Mouse (Mus musculus) neural tube, embryonic 11.5 days (tissue): ENCODE results near the gene Plxdc1. TPM values are rescaled to one million over a fixed set of nuclear protein-coding genes. Genes with fewer than 3 reads are reported as not detected.

Experiments
- ATAC-seq: fragments of 200-750 bp; cut with Nextera tagmentation; 2 replicates; pipeline ENCODE4 v1.8.0; 2017; ENCODE audit warnings: moderate number of reproducible peaks, mild to moderate bottlenecking, moderate TSS enrichment, moderate library complexity; ENCODE audit not compliant: insufficient read depth, low FRiP score, low TSS enrichment
- DNase-seq: peaks from one replicate; pipeline ENCODE4 v3.0.0-alpha.2; 2015; ENCODE audit warnings: low spot score
- H3K27ac ChIP-seq: fragments of 300-500 bp; sonication (generic); 2 replicates; pipeline ENCODE4 v1.5.1; 2014; ENCODE audit warnings: low read depth, mild to moderate bottlenecking, low read length
- H3K27me3 ChIP-seq: fragments of 300-500 bp; sonication (generic); 2 replicates; pipeline ENCODE4 v1.6.1; 2014; ENCODE audit warnings: mild to moderate bottlenecking, low read length, mixed read lengths; ENCODE audit not compliant: control insufficient read depth, insufficient read depth
- H3K36me3 ChIP-seq: fragments of 300-500 bp; sonication (generic); 2 replicates; pipeline ENCODE4 v1.6.1; 2014; ENCODE audit warnings: mild to moderate bottlenecking, low read length, moderate library complexity, mixed read lengths; ENCODE audit not compliant: control insufficient read depth, insufficient read depth
- H3K4me1 ChIP-seq: fragments of 300-500 bp; sonication (generic); 2 replicates; pipeline ENCODE4 v1.6.1; 2014; ENCODE audit warnings: low read length, mixed read lengths; ENCODE audit not compliant: control insufficient read depth, insufficient read depth
- H3K4me2 ChIP-seq: fragments of 300-500 bp; sonication (generic); 2 replicates; pipeline ENCODE4 v1.6.1; 2014; ENCODE audit warnings: low read depth, mild to moderate bottlenecking, moderate library complexity
- H3K4me3 ChIP-seq: fragments of 300-500 bp; sonication (generic); 2 replicates; pipeline ENCODE4 v1.5.1; 2014; ENCODE audit warnings: low read depth, low read length
- H3K9ac ChIP-seq: fragments of 300-500 bp; sonication (generic); 2 replicates; pipeline ENCODE4 v1.6.1; 2014; ENCODE audit warnings: mild to moderate bottlenecking, low read length
- H3K9me3 ChIP-seq: fragments of 300-500 bp; sonication (generic); 2 replicates; pipeline ENCODE4 v1.6.1; 2016; ENCODE audit warnings: low read length; ENCODE audit not compliant: control insufficient read depth
- WGBS: fragments of 180-500 bp; shearing (Covaris S2); extraction: QIAGEN DNeasy Blood & Tissue Kit; methylation state at CpG from one replicate; pipeline ENCODE4 v1.1.7; 2014; 5-methylcytosine and 5-hydroxymethylcytosine counted together
- polyA plus RNA-seq: library from polyadenylated mRNA; unstranded; fragments of >200 nt; fragmentation: Nextera tagmentation; extraction: Ambion mirVana; gene quantifications from 2 replicates; pipeline ENCODE4 v1.2.1, GENCODE M21; 2014

Plxdc1 gene
- polyA plus RNA-seq, 1 experiment from 2014 or later, result not detected

- DNase-seq, result no peak
- H3K4me2 ChIP-seq, result no peak overlapping the region
- 94% methylated on average over 11 of the region's 11 CpGs for WGBS
- no peak for ATAC-seq
- H3K4me1 ChIP-seq, result no peaks in the 10 kb centered on the region
- no peaks in the 10 kb centered on the region for H3K36me3 ChIP-seq
- no peak overlapping the region for H3K27ac ChIP-seq
- no peaks in the 10 kb centered on the region for H3K27me3 ChIP-seq
- H3K4me3 ChIP-seq, result no peak overlapping the region
- no peaks in the 10 kb centered on the region for H3K9me3 ChIP-seq
- H3K9ac ChIP-seq, result no peak overlapping the region
These were observed 77.5 kb downstream of the Plxdc1 start for GRCm38 (mm10) chr11:97908634-97909348.

GRCm38 (mm10) chr11:97907935-97908334 lies 78.3 kb downstream of the Plxdc1 start:
- Histone ChIP-seq H3K4me1 (no peaks in the 10 kb centered on the region), H3K27me3 (no peaks in the 10 kb centered on the region), H3K36me3 (no peaks in the 10 kb centered on the region), H3K9ac (no peak overlapping the region), H3K4me2 (no peak overlapping the region), H3K4me3 (no peak overlapping the region), H3K27ac (no peak overlapping the region), H3K9me3 (no peaks in the 10 kb centered on the region)
- DNase-seq (no peak), ATAC-seq (no peak)
- WGBS, result 96% methylated on average over 5 of the region's 5 CpGs

DNA sequence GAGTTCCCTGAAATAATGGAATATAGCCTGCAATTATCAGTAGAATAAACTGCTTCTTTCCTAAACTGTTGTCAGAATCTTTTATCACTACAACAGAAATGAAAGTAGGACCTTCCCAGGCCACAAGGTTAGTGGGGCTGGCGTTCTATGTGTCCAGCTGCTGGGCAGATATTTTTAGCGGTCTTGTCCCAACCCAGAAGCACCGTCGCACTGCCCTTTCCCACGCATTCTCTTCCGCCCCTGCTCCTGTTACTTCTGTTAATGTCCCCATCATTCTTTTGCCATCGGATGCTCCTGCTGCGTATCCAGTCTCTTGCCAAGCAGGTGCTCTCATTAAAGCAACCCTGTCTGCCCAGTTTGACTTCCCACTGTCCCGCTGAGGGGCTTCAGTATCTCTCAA lies 79.3 kb downstream of the Plxdc1 start:
- Histone ChIP-seq H3K4me1 (no peaks in the 10 kb centered on the region), H3K27ac (no peak overlapping the region), H3K4me3 (no peak overlapping the region), H3K9ac (no peak overlapping the region), H3K27me3 (no peaks in the 10 kb centered on the region), H3K36me3 (no peaks in the 10 kb centered on the region), H3K9me3 (no peaks in the 10 kb centered on the region), H3K4me2 (no peak overlapping the region)
- ATAC-seq (no peak), DNase-seq (no peak)
- 89% methylated on average over 9 of the region's 9 CpGs for WGBS

DNA sequence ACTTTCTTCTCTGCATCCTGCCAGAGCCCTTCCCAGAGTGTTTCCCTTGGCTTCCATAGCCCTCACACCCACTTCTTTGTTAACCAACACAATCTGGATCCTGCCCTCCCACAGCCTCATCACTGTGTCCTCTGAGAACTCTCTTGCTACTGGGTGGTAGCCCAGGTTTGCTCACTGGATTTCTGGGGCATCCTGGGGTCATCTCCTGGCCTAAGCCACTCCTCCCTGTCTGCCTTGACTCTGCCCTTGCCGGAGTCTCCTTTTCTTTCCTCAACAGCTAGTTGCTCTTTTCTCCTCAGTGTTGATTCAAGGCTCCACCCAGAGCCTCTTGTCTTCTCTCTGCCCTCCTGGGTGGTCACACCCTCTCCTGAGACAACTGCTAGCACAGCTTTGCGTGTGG lies 80.3 kb downstream of the Plxdc1 start:
- no peaks in the 10 kb centered on the region for H3K27me3 ChIP-seq
- DNase-seq, result no peak
- no peak overlapping the region for H3K4me2 ChIP-seq
- H3K9ac ChIP-seq, result no peak overlapping the region
- WGBS, result 68% methylated on average over 2 of the region's 2 CpGs
- H3K9me3 ChIP-seq, result no peaks in the 10 kb centered on the region
- no peaks in the 10 kb centered on the region for H3K36me3 ChIP-seq
- no peaks in the 10 kb centered on the region for H3K4me1 ChIP-seq
- no peak overlapping the region for H3K27ac ChIP-seq
- no peak for ATAC-seq
- H3K4me3 ChIP-seq, result no peak overlapping the region

- Histone ChIP-seq H3K27me3 (no peaks in the 10 kb centered on the region), H3K4me3 (no peak overlapping the region), H3K27ac (no peak overlapping the region), H3K4me2 (no peak overlapping the region), H3K9ac (no peak overlapping the region), H3K4me1 (no peaks in the 10 kb centered on the region), H3K36me3 (no peaks in the 10 kb centered on the region), H3K9me3 (no peaks in the 10 kb centered on the region)
- 89% methylated on average over 2 of the region's 2 CpGs for WGBS
- no peak for ATAC-seq
- no peak for DNase-seq
These were observed 80.7 kb downstream of the Plxdc1 start for GRCm38 (mm10) chr11:97905540-97905939.

DNA sequence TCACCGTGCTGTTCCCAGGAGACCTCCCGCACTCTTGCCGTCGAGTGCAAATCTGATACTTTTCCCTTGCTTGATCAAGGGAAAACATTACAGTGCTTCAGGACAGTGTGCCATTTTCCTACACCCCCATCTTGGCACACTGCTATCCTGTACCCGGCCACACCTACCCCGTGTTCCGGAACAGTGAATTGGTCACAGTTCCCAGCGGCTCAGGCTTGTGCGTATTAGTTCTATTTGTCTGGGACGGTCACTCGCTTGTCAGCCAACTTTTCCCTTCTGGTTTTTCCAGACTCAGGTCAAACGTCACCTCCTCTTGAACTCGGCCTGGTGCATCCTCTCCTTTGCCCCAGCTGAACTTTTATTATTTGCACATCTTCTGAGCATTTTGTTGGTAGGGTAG lies 81.4 kb downstream of the Plxdc1 start:
- H3K4me2 ChIP-seq, result no peak overlapping the region
- no peaks in the 10 kb centered on the region for H3K9me3 ChIP-seq
- no peak overlapping the region for H3K4me3 ChIP-seq
- ATAC-seq (no peak), DNase-seq (no peak)
- H3K9ac ChIP-seq, result no peak overlapping the region
- WGBS, result 92% methylated on average over 13 of the region's 13 CpGs
- no peaks in the 10 kb centered on the region for H3K4me1 ChIP-seq
- H3K27ac ChIP-seq, result no peak overlapping the region
- no peaks in the 10 kb centered on the region for H3K27me3 ChIP-seq
- no peaks in the 10 kb centered on the region for H3K36me3 ChIP-seq

DNA sequence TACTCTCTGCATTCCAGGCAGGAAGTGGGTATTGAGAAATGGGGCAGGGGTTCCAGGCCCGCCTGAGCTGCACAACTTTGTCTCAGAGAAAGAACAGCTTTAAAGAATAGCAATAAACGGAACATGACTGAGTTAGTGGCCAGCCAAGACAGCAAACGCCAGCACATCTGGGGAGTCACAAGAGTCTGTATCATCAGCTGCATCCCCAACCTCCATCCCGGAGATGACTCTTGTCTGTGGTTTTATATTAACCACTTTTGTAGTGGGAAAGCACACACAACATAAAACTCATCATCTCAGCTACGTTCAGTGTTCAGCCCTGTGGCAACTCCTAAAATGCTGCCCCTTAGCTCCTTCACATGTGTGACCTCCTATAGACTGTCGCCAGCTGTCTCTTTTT lies 84.4 kb downstream of the Plxdc1 start:
- Histone ChIP-seq H3K4me3 (no peak overlapping the region), H3K9ac (no peak overlapping the region), H3K4me2 (no peak overlapping the region), H3K27me3 (no peaks in the 10 kb centered on the region), H3K36me3 (no peaks in the 10 kb centered on the region), H3K4me1 (no peaks in the 10 kb centered on the region), H3K9me3 (no peaks in the 10 kb centered on the region), H3K27ac (no peak overlapping the region)
- WGBS, result 82% methylated on average over 6 of the region's 6 CpGs
- ATAC-seq (no peak), DNase-seq (no peak)

- H3K9me3 ChIP-seq, result no peaks in the 10 kb centered on the region
- H3K4me2 ChIP-seq, result no peak overlapping the region
- 4% methylated on average over 2 of the region's 2 CpGs for WGBS
- H3K27me3 ChIP-seq, result no peaks in the 10 kb centered on the region
- H3K27ac ChIP-seq, result no peak overlapping the region
- ATAC-seq (no peak), DNase-seq (peak; percentile 81)
- no peaks in the 10 kb centered on the region for H3K36me3 ChIP-seq
- H3K9ac ChIP-seq, result no peak overlapping the region
- no peak overlapping the region for H3K4me3 ChIP-seq
- H3K4me1 ChIP-seq, result no peaks in the 10 kb centered on the region
These were observed 86.4 kb downstream of the Plxdc1 start for GRCm38 (mm10) chr11:97899822-97900221.

DNA sequence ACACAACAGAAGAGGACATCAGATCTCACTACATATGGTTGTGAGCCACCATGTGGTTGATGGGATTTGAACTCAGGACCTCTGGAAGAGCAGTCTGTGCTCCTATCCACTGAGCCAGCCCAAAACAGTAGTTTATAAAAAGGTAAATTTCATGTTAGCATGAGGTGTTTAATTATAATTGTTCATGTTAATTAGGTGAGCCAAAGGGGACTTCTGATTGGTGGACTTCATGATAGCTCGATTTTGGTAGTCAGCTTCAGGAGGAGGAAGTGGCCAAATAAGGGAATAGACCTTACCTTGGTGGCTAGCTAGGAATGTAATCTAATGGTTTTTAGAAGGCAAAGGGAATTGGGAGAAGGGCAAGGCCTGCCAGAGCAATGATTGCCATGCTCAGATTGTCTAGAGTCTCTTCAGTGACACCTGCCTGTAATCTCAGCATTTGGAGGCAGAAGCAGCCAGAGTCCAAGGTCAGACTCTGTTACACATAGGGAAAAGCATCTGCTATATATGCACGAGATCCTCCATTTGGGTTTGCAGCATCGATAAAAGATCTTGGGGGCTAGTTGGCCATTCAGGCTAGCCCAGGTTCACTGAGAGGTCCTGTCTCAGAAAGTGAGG lies 88.6 kb downstream of the Plxdc1 start:
- DNase-seq, result no peak
- no peak for ATAC-seq
- no peaks in the 10 kb centered on the region for H3K27me3 ChIP-seq
- H3K4me2 ChIP-seq, result no peak overlapping the region
- WGBS, result 81% methylated on average over 3 of the region's 3 CpGs
- H3K36me3 ChIP-seq, result no peaks in the 10 kb centered on the region
- H3K27ac ChIP-seq, result no peak overlapping the region
- H3K9me3 ChIP-seq, result no peaks in the 10 kb centered on the region
- H3K9ac ChIP-seq, result no peak overlapping the region
- no peak overlapping the region for H3K4me3 ChIP-seq
- no peaks in the 10 kb centered on the region for H3K4me1 ChIP-seq
